Mouse (Mus musculus) heart, embryonic 13.5 days (tissue): ENCODE data around the gene Ugt1a7c. TPM values are rescaled to one million over a fixed set of nuclear protein-coding genes. Genes with fewer than 3 reads are reported as not detected.
"Not testable (repeated sequence)": the region's sequence is repeated elsewhere in the genome, so short reads cannot be mapped to it uniquely, and the experiment has no call there.

Experiments used
- ATAC-seq: fragments of 200-750 bp; cut with Nextera tagmentation; 2 replicates; pipeline ENCODE4 v1.8.0; 2017; ENCODE audit warnings: moderate TSS enrichment; ENCODE audit not compliant: insufficient number of reproducible peaks, low FRiP score, low TSS enrichment; ENCODE audit errors: extremely low read depth
- H3K27ac ChIP-seq: fragments of 300-500 bp; sonication (generic); replicated peaks from 2 replicates; pipeline ENCODE4 v1.5.1; 2015; ENCODE audit warnings: moderate library complexity, mild to moderate bottlenecking, inconsistent platforms
- H3K27me3 ChIP-seq: fragments of 300-500 bp; sonication (generic); replicated peaks from 2 replicates; pipeline ENCODE4 v1.6.1; 2015; ENCODE audit warnings: mild to moderate bottlenecking, inconsistent platforms
- H3K36me3 ChIP-seq: fragments of 300-500 bp; sonication (generic); 2 replicates; pipeline ENCODE4 v1.6.1; 2015; ENCODE audit warnings: mild to moderate bottlenecking, inconsistent platforms
- H3K4me1 ChIP-seq: fragments of 300-500 bp; sonication (generic); 2 replicates; pipeline ENCODE4 v1.6.1; 2015; ENCODE audit warnings: inconsistent platforms
- H3K4me2 ChIP-seq: fragments of 300-500 bp; sonication (generic); 2 replicates; pipeline ENCODE4 v1.6.1; 2015; ENCODE audit warnings: inconsistent platforms, mild to moderate bottlenecking, moderate library complexity
- H3K4me3 ChIP-seq: fragments of 300-500 bp; sonication (generic); 2 replicates; pipeline ENCODE4 v1.5.1; 2015; ENCODE audit warnings: moderate library complexity, mild to moderate bottlenecking, inconsistent platforms
- H3K9ac ChIP-seq: fragments of 300-500 bp; sonication (generic); 2 replicates; pipeline ENCODE4 v1.6.1; 2015; ENCODE audit warnings: inconsistent platforms, mild to moderate bottlenecking, moderate library complexity
- H3K9me3 ChIP-seq: fragments of 300-500 bp; sonication (generic); 2 replicates; pipeline ENCODE4 v1.6.1; 2016; ENCODE audit warnings: inconsistent platforms
- WGBS: fragments of 180-500 bp; shearing (Covaris S2); methylation state at CpG from one replicate; pipeline ENCODE4 v1.1.7; 2015; ENCODE audit warnings: mixed read lengths; 5-methylcytosine and 5-hydroxymethylcytosine counted together
- polyA plus RNA-seq: library from polyadenylated mRNA; unstranded; fragments of >200 nt; fragmentation: Nextera tagmentation; extraction: Ambion mirVana; gene quantifications from 2 replicates; pipeline ENCODE4 v1.2.1, GENCODE M21; 2015

Gene Ugt1a7c
- polyA plus RNA-seq, 1 experiment from 2014 or later: 1.7 TPM

GRCm38 (mm10) chr1:88216551-88216950, 121.7 kb downstream of the Ugt1a7c start:
- WGBS: 51% methylated on average over 2 of the region's 2 CpGs
- no peaks in the 10 kb centered on the region for H3K36me3 ChIP-seq
- no peaks in the 10 kb centered on the region for H3K4me1 ChIP-seq
- no peaks in the 10 kb centered on the region for H3K27me3 ChIP-seq
- no peak overlapping the region for H3K27ac ChIP-seq
- no peak overlapping the region for H3K4me3 ChIP-seq
- peaks cover 44% of the 10 kb centered on the region for H3K9me3 ChIP-seq
- ATAC-seq: no peak
- no peak overlapping the region for H3K4me2 ChIP-seq
- no peak overlapping the region for H3K9ac ChIP-seq

- ATAC-seq: no peak
- Histone ChIP-seq H3K27ac (no peak overlapping the region), H3K27me3 (no peaks in the 10 kb centered on the region), H3K36me3 (no peaks in the 10 kb centered on the region), H3K4me3 (no peak overlapping the region), H3K4me1 (no peaks in the 10 kb centered on the region), H3K4me2 (no peak overlapping the region), H3K9ac (no peak overlapping the region), H3K9me3 (peaks cover 41% of the 10 kb centered on the region)
- WGBS: 55% methylated on average over 2 of the region's 2 CpGs
These were observed 122.3 kb downstream of the Ugt1a7c start for GRCm38 (mm10) chr1:88217144-88217543.

GRCm38 (mm10) chr1:88217576-88217975, 122.7 kb downstream of the Ugt1a7c start:
- Histone ChIP-seq H3K4me1 (no peaks in the 10 kb centered on the region), H3K36me3 (no peaks in the 10 kb centered on the region), H3K4me2 (no peak overlapping the region), H3K4me3 (no peak overlapping the region), H3K9me3 (peaks cover 38% of the 10 kb centered on the region), H3K27ac (no peak overlapping the region), H3K27me3 (no peaks in the 10 kb centered on the region), H3K9ac (no peak overlapping the region)
- 29% methylated on average over 3 of the region's 3 CpGs for WGBS
- ATAC-seq: no peak

GRCm38 (mm10) chr1:88218051-88218450, 123.2 kb downstream of the Ugt1a7c start:
- Histone ChIP-seq H3K27me3 (no peaks in the 10 kb centered on the region), H3K27ac (no peak overlapping the region), H3K36me3 (no peaks in the 10 kb centered on the region), H3K9me3 (peaks cover 33% of the 10 kb centered on the region), H3K9ac (no peak overlapping the region), H3K4me3 (no peak overlapping the region), H3K4me2 (no peak overlapping the region), H3K4me1 (no peaks in the 10 kb centered on the region)
- ATAC-seq: no peak
- WGBS: 66% methylated on average over 9 of the region's 9 CpGs

GRCm38 (mm10) chr1:88218591-88218990, 123.7 kb downstream of the Ugt1a7c start:
- 41% methylated on average over 4 of the region's 4 CpGs for WGBS

GRCm38 (mm10) chr1:88219054-88219453, 124.2 kb downstream of the Ugt1a7c start:
- no peak overlapping the region for H3K27ac ChIP-seq
- no peaks in the 10 kb centered on the region for H3K27me3 ChIP-seq
- peaks cover 23% of the 10 kb centered on the region for H3K9me3 ChIP-seq
- no peaks in the 10 kb centered on the region for H3K36me3 ChIP-seq
- no peak overlapping the region for H3K9ac ChIP-seq
- WGBS: 16% methylated on average over 1 of the region's 1 CpGs
- no peak overlapping the region for H3K4me3 ChIP-seq
- no peak overlapping the region for H3K4me2 ChIP-seq
- ATAC-seq: no peak
- H3K4me1 ChIP-seq: no peaks in the 10 kb centered on the region

More at GRCm38 (mm10) chr1:88218591-88218990, 123.7 kb downstream of the Ugt1a7c start:
- H3K36me3 ChIP-seq: no peaks in the 10 kb centered on the region
- no peak overlapping the region for H3K27ac ChIP-seq
- H3K4me3 ChIP-seq: no peak overlapping the region
- H3K27me3 ChIP-seq: no peaks in the 10 kb centered on the region
- no peaks in the 10 kb centered on the region for H3K4me1 ChIP-seq
- ATAC-seq: no peak
- H3K4me2 ChIP-seq: no peak overlapping the region
- no peak overlapping the region for H3K9ac ChIP-seq
- peaks cover 28% of the 10 kb centered on the region for H3K9me3 ChIP-seq

GRCm38 (mm10) chr1:88220336-88220735, 125.5 kb downstream of the Ugt1a7c start:
- Histone ChIP-seq H3K27ac (no peak overlapping the region), H3K4me1 (no peaks in the 10 kb centered on the region), H3K27me3 (no peaks in the 10 kb centered on the region), H3K4me3 (no peak overlapping the region), H3K4me2 (no peak overlapping the region), H3K36me3 (no peaks in the 10 kb centered on the region), H3K9me3 (peaks cover 14% of the 10 kb centered on the region), H3K9ac (no peak overlapping the region)
- ATAC-seq: no peak

- H3K9ac ChIP-seq: no peak overlapping the region
- H3K27ac ChIP-seq: no peak overlapping the region
- H3K4me1 ChIP-seq: no peaks in the 10 kb centered on the region
- peaks cover 24% of the 10 kb centered on the region for H3K9me3 ChIP-seq
- H3K4me2 ChIP-seq: no peak overlapping the region
- no peak for ATAC-seq
- H3K4me3 ChIP-seq: no peak overlapping the region
- WGBS: 40% methylated on average over 2 of the region's 2 CpGs
- H3K27me3 ChIP-seq: no peaks in the 10 kb centered on the region
- H3K36me3 ChIP-seq: no peaks in the 10 kb centered on the region
These were observed 127.4 kb downstream of the Ugt1a7c start for GRCm38 (mm10) chr1:88222216-88222615.

- H3K27me3 ChIP-seq, H3K9ac ChIP-seq, H3K4me1 ChIP-seq, H3K36me3 ChIP-seq, H3K4me2 ChIP-seq, ATAC-seq, H3K4me3 ChIP-seq, H3K27ac ChIP-seq: not testable (repeated sequence)
- peaks cover 33% of the 10 kb centered on the region for H3K9me3 ChIP-seq
These were observed 128.2 kb downstream of the Ugt1a7c start for GRCm38 (mm10) chr1:88223011-88223515.

- H3K9me3 ChIP-seq: peaks cover 38% of the 10 kb centered on the region
- 30% methylated on average over 1 of the region's 1 CpGs for WGBS
- H3K36me3 ChIP-seq: no peaks in the 10 kb centered on the region
- no peaks in the 10 kb centered on the region for H3K27me3 ChIP-seq
- no peak overlapping the region for H3K4me3 ChIP-seq
- no peaks in the 10 kb centered on the region for H3K4me1 ChIP-seq
- H3K4me2 ChIP-seq: no peak overlapping the region
- ATAC-seq: no peak
- H3K27ac ChIP-seq: no peak overlapping the region
- H3K9ac ChIP-seq: no peak overlapping the region
These were observed 128.7 kb downstream of the Ugt1a7c start for GRCm38 (mm10) chr1:88223591-88223990.

GRCm38 (mm10) chr1:88224029-88224776, 129.3 kb downstream of the Ugt1a7c start:
- no peaks in the 10 kb centered on the region for H3K4me1 ChIP-seq
- ATAC-seq: no peak
- H3K9ac ChIP-seq: no peak overlapping the region
- no peak overlapping the region for H3K4me2 ChIP-seq
- H3K4me3 ChIP-seq: no peak overlapping the region
- H3K27me3 ChIP-seq: no peaks in the 10 kb centered on the region
- 57% methylated on average over 2 of the region's 2 CpGs for WGBS
- no peaks in the 10 kb centered on the region for H3K36me3 ChIP-seq
- H3K9me3 ChIP-seq: peaks cover 44% of the 10 kb centered on the region
- H3K27ac ChIP-seq: no peak overlapping the region

GRCm38 (mm10) chr1:88225301-88225700, 130.4 kb downstream of the Ugt1a7c start:
- peaks cover 55% of the 10 kb centered on the region for H3K9me3 ChIP-seq
- H3K36me3 ChIP-seq, ATAC-seq, H3K4me1 ChIP-seq, H3K27me3 ChIP-seq, H3K27ac ChIP-seq, H3K9ac ChIP-seq, H3K4me2 ChIP-seq, H3K4me3 ChIP-seq: not testable (repeated sequence)
- 30% methylated on average over 2 of the region's 2 CpGs for WGBS
